Mouse (Mus musculus) ES-E14 (cell line): ENCODE data around the gene Pwp2.

ENCODE experiments used
- MAFK ChIP-seq: IDR thresholded peaks from 2 replicates; pipeline ENCODE4 v1.6.1; 2014; ENCODE audit warnings: mild to moderate bottlenecking, low read depth, low read length, inconsistent platforms; ENCODE audit not compliant: insufficient read depth
- ZNF384 ChIP-seq: IDR thresholded peaks from 2 replicates; pipeline ENCODE4 v1.6.1; 2012; ENCODE audit warnings: low read depth, low read length, inconsistent platforms

- TF ChIP-seq ZNF384: no peak
- no peak for TF ChIP-seq MAFK
Observed at GRCm38 (mm10) chr10:78140843-78141242, 44.1 kb downstream of the Pwp2 start.
